Mouse (Mus musculus) hindbrain, embryonic 10.5 days (tissue): ENCODE data around the gene Asic4. TPM values are rescaled to one million over a fixed set of nuclear protein-coding genes. Genes with fewer than 3 reads are reported as not detected.

Experiments
- DNase-seq: peaks from one replicate; pipeline ENCODE4 v3.0.0-alpha.2; 2017; ENCODE audit warnings: low spot score
- H3K27ac ChIP-seq: fragments of 300-500 bp; sonication (generic); 2 replicates; pipeline ENCODE4 v1.5.1; 2016; ENCODE audit warnings: mild to moderate bottlenecking, moderate library complexity
- H3K27me3 ChIP-seq: fragments of 300-500 bp; sonication (generic); 2 replicates; pipeline ENCODE4 v1.6.1; 2016; ENCODE audit warnings: mild to moderate bottlenecking; ENCODE audit not compliant: poor library complexity, insufficient read depth, severe bottlenecking
- H3K36me3 ChIP-seq: fragments of 300-500 bp; sonication (generic); 2 replicates; pipeline ENCODE4 v1.6.1; 2016; ENCODE audit warnings: mild to moderate bottlenecking, moderate library complexity
- H3K4me1 ChIP-seq: fragments of 300-500 bp; sonication (generic); replicated peaks from 2 replicates; pipeline ENCODE4 v1.6.1; 2016; ENCODE audit warnings: mild to moderate bottlenecking
- H3K4me3 ChIP-seq: fragments of 300-500 bp; sonication (generic); 2 replicates; pipeline ENCODE4 v1.5.1; 2016; ENCODE audit warnings: mild to moderate bottlenecking, moderate library complexity
- H3K9me3 ChIP-seq: fragments of 300-500 bp; sonication (generic); 2 replicates; pipeline ENCODE4 v1.6.1; 2016; ENCODE audit warnings: mild to moderate bottlenecking, moderate library complexity
- WGBS: fragments of 180-500 bp; shearing (Covaris S2); methylation state at CpG from one replicate; pipeline ENCODE4 v1.1.7; 2016; 5-methylcytosine and 5-hydroxymethylcytosine counted together
- polyA plus RNA-seq: library from polyadenylated mRNA; unstranded; fragments of >200 nt; fragmentation: Nextera tagmentation; extraction: Ambion mirVana; gene quantifications from 2 replicates; pipeline ENCODE4 v1.2.1, GENCODE M21; 2016

Gene Asic4
- polyA plus RNA-seq: 3.8 and 9.3 TPM in 2 replicates

DNA sequence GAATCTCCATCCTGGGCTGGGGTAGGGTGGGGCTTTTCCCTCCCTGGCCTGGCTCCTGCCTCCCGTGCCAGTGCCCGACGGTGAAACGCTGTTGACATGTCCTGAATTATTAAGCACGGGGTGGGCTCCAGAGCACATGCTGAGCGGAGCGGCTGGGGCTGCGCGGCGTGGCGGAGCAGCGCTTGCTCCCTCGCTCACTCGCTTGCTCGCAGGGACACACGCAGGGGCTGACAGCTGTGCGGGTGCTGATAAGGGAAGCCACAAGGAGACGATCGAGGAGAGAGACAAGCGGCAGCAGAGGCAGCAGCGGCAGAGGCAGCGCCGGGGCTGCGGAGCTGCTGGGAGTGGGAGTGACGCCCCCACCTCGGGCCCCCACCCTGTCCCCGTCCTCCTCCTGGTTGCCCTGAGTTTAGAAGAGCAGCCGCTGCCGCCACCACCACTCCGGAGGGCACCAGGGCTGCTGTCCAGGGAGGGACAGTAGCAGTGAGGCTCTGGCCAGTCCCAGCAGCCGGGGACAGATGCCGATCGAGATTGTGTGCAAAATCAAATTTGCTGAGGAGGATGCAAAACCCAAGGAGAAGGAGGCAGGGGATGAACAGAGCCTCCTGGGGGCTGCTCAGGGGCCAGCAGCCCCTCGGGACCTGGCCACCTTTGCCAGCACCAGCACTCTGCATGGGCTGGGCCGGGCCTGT lies at the start of gene Asic4:
Gene Asic4, plus strand, starts transcription at position 123 of the 692 bp plus-strand sequence.
- H3K27me3 ChIP-seq: peaks cover 98% of the 10 kb centered on the region

DNA sequence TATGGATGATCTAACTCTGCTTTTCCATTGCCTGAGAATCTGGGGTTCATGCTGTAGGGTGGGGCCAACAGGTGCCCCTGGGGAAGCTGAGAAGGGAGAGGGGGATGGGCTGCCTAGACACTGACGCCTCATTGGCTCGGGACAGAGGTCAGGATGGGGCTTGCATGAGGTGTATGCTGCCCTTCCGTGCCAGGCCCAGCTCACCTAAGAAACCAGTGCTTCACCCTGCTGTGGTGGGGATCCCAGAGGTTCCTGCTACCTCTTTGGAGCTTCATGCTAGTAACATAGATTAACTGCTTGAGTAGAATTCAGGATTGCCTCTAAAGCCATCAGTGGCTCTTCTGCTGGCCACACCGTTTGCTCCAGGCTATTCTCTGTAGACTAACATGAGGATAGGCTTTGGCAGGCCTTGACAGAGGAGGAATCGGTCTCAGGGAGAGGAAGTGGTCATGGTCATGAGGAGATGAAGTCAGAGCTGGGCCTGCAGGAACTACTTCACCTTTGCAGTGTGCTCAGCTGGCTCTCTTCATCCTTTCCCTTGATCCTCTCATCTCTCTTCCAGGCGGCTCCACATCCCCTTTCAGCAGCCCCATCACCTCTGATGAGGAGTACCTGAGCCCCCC lies 49.6 kb upstream of the Asic4 start:
- DNase-seq: no peak
- Histone ChIP-seq H3K36me3 (peaks cover 35% of the 10 kb centered on the region), H3K4me1 (peaks cover 45% of the 10 kb centered on the region), H3K4me3 (peak overlapping the region; percentile 40), H3K27me3 (peaks cover 4% of the 10 kb centered on the region; the same call in 1 of the 2 replicates), H3K9me3 (no peaks in the 10 kb centered on the region), H3K27ac (peak overlapping the region; percentile 89)
- 38% methylated on average over 6 of the region's 6 CpGs for WGBS

More for the DNA sequence above, at the start of gene Asic4:
- Histone ChIP-seq H3K4me3 (peak within 1 kb of the TSS; percentile 51), H3K4me1 (peaks cover 98% of the 10 kb centered on the region), H3K27ac (peak within 1 kb of the TSS; percentile 75), H3K36me3 (no peaks in the 10 kb centered on the region), H3K9me3 (no peaks in the 10 kb centered on the region)
- peak; percentile 50 for DNase-seq
- WGBS: 1% methylated on average over 35 of the region's 35 CpGs

- no peak for DNase-seq
- WGBS: 94% methylated on average over 3 of the region's 3 CpGs
- peaks cover 54% of the 10 kb centered on the region for H3K36me3 ChIP-seq
- H3K9me3 ChIP-seq: no peaks in the 10 kb centered on the region
- peaks cover 4% of the 10 kb centered on the region; the same call in 1 of the 2 replicates for H3K27me3 ChIP-seq
- no peak overlapping the region for H3K4me3 ChIP-seq
- peaks cover 22% of the 10 kb centered on the region for H3K4me1 ChIP-seq
- no peak overlapping the region for H3K27ac ChIP-seq
Measured at GRCm38 (mm10) chr1:75405547-75405946, 44.7 kb upstream of the Asic4 start.

DNA sequence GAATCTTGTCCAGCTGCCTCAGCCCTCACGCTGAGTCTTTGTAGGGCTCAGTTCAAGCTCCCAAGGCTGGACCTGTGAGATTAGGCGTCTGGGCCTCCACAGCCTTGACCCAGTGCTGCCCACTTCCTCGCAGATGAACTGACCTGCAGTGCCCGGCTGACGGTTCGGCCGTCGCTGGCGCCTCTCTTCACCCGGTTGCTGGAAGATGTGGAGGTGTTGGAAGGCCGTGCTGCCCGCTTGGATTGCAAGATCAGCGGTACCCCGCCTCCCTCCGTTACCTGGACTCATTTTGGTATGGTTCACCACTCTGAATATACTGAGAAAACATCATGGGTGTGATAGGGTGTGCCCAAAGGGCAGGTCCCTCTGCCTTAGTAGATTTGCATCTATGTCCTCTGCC lies 44.1 kb upstream of the Asic4 start:
- peaks cover 4% of the 10 kb centered on the region; the same call in 1 of the 2 replicates for H3K27me3 ChIP-seq
- peaks cover 16% of the 10 kb centered on the region for H3K4me1 ChIP-seq
- peaks cover 54% of the 10 kb centered on the region for H3K36me3 ChIP-seq
- H3K27ac ChIP-seq: no peak overlapping the region
- 89% methylated on average over 15 of the region's 15 CpGs for WGBS
- H3K4me3 ChIP-seq: no peak overlapping the region
- DNase-seq: no peak
- H3K9me3 ChIP-seq: no peaks in the 10 kb centered on the region

- peaks cover 45% of the 10 kb centered on the region for H3K36me3 ChIP-seq
- H3K4me1 ChIP-seq: peaks cover 10% of the 10 kb centered on the region; the same call in 1 of the 2 replicates
- H3K27ac ChIP-seq: no peak overlapping the region
- no peak overlapping the region for H3K4me3 ChIP-seq
- H3K9me3 ChIP-seq: no peaks in the 10 kb centered on the region
- H3K27me3 ChIP-seq: no peaks in the 10 kb centered on the region
- no peak for DNase-seq
- WGBS: 92% methylated on average over 9 of the region's 9 CpGs
Measured at GRCm38 (mm10) chr1:75407056-75407455, 43.2 kb upstream of the Asic4 start.

- no peaks in the 10 kb centered on the region for H3K9me3 ChIP-seq
- H3K4me3 ChIP-seq: no peak overlapping the region
- H3K4me1 ChIP-seq: peaks cover 8% of the 10 kb centered on the region; the same call in 1 of the 2 replicates
- no peak overlapping the region for H3K27ac ChIP-seq
- peaks cover 33% of the 10 kb centered on the region for H3K36me3 ChIP-seq
- no peak for DNase-seq
- WGBS: 85% methylated on average over 4 of the region's 4 CpGs
- no peaks in the 10 kb centered on the region for H3K27me3 ChIP-seq
Measured at GRCm38 (mm10) chr1:75408210-75408609, 42.0 kb upstream of the Asic4 start.

- no peaks in the 10 kb centered on the region for H3K27me3 ChIP-seq
- H3K4me1 ChIP-seq: 0 out of 2 replicates have a peak, but pooled peaks cover 9% of the 10 kb centered on the region
- H3K36me3 ChIP-seq: peaks cover 20% of the 10 kb centered on the region
- no peak for DNase-seq
- no peak overlapping the region for H3K27ac ChIP-seq
- H3K4me3 ChIP-seq: no peak overlapping the region
- WGBS: 92% methylated on average over 7 of the region's 7 CpGs
- H3K9me3 ChIP-seq: no peaks in the 10 kb centered on the region
Measured at GRCm38 (mm10) chr1:75409950-75410349, 40.3 kb upstream of the Asic4 start.

GRCm38 (mm10) chr1:75412196-75412595 lies 38.0 kb upstream of the Asic4 start:
- no peak for DNase-seq
- WGBS: 93% methylated on average over 3 of the region's 3 CpGs
- H3K27ac ChIP-seq: no peak overlapping the region
- no peaks in the 10 kb centered on the region for H3K9me3 ChIP-seq
- H3K4me1 ChIP-seq: 0 out of 2 replicates have a peak, but pooled peaks cover 9% of the 10 kb centered on the region
- no peak overlapping the region for H3K4me3 ChIP-seq
- peaks cover 6% of the 10 kb centered on the region for H3K36me3 ChIP-seq
- 0 out of 2 replicates have a peak, but pooled peaks cover 2% of the 10 kb centered on the region for H3K27me3 ChIP-seq

DNA sequence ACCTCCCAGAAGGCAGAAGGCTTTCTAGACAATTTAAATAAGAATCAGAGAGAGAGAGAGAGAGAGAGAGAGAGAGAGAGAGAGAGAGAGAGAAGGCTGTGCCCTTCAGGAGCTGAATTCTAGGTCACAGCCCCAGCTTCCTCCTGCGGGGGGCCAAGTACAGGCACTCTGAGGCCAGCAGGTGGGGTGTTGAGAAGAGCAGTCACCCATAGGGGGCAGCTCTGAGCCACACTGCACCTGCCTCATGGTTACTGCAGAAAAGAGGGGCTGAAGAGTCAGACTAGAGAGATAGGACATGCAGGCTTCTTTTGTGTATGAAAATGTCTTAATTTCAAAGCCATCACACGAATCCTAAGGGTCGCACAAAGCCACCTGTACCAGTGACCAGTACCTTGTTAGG lies 36.5 kb upstream of the Asic4 start:
- peak; percentile 40 for DNase-seq
- H3K27me3 ChIP-seq: peaks cover 6% of the 10 kb centered on the region; the same call in 1 of the 2 replicates
- H3K4me1 ChIP-seq: 0 out of 2 replicates have a peak, but pooled peaks cover 9% of the 10 kb centered on the region
- 57% methylated on average over 3 of the region's 3 CpGs for WGBS
- no peaks in the 10 kb centered on the region for H3K9me3 ChIP-seq
- H3K27ac ChIP-seq: no peak overlapping the region
- H3K4me3 ChIP-seq: no peak overlapping the region
- H3K36me3 ChIP-seq: peaks cover 3% of the 10 kb centered on the region; the same call in 1 of the 2 replicates

DNA sequence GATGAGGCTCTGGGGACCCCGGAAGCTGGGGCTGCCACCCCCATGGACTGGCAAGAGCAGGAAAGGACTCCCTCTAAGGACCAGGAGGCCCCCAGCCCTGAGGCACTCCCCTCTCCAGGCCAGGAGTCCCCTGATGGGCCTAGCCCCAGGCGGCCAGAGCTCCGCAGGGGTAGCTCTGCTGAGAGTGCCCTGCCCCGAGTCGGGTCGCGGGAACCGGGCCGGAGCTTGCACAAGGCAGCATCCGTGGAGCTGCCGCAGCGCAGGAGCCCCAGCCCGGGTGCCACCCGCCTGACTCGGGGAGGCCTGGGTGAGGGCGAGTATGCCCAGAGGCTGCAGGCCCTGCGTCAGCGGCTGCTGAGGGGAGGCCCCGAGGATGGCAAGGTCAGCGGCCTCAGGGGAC lies 28.4 kb upstream of the Asic4 start:
- peaks cover 75% of the 10 kb centered on the region for H3K27me3 ChIP-seq
- WGBS: 4% methylated on average over 20 of the region's 20 CpGs

GRCm38 (mm10) chr1:75422216-75422822 lies 27.9 kb upstream of the Asic4 start:
- 3% methylated on average over 32 of the region's 32 CpGs for WGBS
- H3K4me1 ChIP-seq: peaks cover 55% of the 10 kb centered on the region
- H3K27me3 ChIP-seq: peaks cover 78% of the 10 kb centered on the region
- H3K27ac ChIP-seq: peak overlapping the region; percentile 72
- peaks cover 6% of the 10 kb centered on the region; the same call in 1 of the 2 replicates for H3K36me3 ChIP-seq
- peak overlapping the region; percentile 53 for H3K4me3 ChIP-seq
- H3K9me3 ChIP-seq: no peaks in the 10 kb centered on the region
- DNase-seq: peak; percentile 43

More for the DNA sequence above, 28.4 kb upstream of the Asic4 start:
- peaks cover 50% of the 10 kb centered on the region for H3K4me1 ChIP-seq
- H3K4me3 ChIP-seq: peak overlapping the region; percentile 53
- no peak for DNase-seq
- peak overlapping the region; percentile 72 for H3K27ac ChIP-seq
- 0 out of 2 replicates have a peak, but pooled peaks cover 4% of the 10 kb centered on the region for H3K36me3 ChIP-seq
- no peaks in the 10 kb centered on the region for H3K9me3 ChIP-seq

DNA sequence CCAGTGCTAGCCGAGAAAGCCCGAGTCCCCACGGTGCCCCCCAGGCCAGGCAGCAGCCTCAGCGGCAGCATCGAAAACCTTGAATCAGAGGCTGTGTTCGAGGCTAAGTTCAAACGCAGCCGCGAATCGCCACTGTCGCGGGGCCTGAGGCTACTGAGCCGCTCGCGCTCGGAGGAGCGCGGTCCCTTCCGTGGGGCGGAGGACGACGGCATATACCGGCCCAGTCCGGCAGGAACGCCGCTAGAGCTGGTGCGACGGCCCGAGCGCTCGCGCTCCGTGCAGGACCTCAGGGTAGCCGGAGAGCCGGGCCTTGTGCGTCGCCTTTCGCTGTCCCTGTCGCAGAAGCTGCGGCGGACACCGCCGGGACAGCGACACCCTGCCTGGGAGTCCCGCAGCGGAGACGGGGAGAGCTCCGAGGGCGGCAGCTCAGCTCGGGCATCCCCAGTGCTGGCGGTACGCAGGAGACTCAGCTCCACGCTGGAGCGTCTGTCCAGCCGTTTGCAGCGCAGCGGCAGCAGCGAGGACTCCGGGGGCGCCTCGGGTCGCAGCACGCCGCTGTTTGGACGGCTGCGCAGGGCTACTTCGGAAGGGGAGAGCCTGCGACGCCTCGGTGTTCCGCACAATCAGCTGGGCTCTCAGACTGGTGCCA lies 27.3 kb upstream of the Asic4 start:
- peaks cover 9% of the 10 kb centered on the region; the same call in 1 of the 2 replicates for H3K36me3 ChIP-seq
- peak overlapping the region; percentile 72 for H3K27ac ChIP-seq
- under 1% methylated on average over 71 of the region's 71 CpGs for WGBS
- no peaks in the 10 kb centered on the region for H3K9me3 ChIP-seq
- H3K4me1 ChIP-seq: peaks cover 61% of the 10 kb centered on the region
- H3K27me3 ChIP-seq: peaks cover 80% of the 10 kb centered on the region
- H3K4me3 ChIP-seq: peak overlapping the region; percentile 53
- peak; percentile 70 for DNase-seq
